Mouse (Mus musculus) kidney, postnatal 14 days (tissue): Measurements from ENCODE around the gene Scarb1.

Experiments used
- DNase-seq: peaks from one replicate; pipeline ENCODE4 v3.0.0; 2022; ENCODE audit warnings: mixed read lengths

The Scarb1 gene

DNA sequence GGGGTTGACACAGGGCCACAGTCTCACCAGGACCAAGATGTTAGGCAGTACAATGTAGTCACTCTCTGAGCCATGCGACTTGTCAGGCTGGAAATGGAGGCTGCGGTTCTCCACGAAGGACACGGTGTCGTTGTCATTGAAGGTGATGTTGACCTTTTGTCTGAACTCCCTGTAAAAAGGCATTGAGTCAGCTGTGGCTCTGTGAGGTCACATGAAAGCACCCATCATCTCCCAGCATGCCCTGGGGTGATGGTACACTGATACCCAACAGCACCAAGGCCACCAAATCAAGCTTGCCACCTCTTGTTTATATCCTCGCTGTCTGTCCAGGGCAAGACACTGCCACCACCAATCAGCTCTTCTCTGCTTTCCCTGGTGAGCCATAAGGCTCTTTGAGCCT lies 37.8 kb downstream of the Scarb1 start:
- no peak for DNase-seq

DNA sequence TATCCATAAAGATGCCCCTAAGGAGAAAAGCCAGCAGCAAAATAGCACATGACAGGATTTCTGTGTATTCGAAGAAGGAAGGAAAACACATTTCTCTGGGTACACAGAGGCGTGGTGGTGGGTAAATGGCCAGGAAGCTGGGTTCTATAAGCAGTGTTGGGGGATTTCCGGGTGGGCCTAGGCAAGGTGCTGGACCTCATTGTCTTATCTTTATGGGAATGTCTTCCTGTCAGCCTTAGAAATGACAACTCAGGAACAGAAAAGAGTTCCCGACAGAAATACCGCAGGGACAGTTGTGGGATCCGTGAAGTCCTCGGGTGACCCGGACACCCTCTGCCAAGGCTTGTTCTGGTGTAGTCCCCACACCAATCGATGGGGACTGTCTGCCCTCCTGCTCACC lies 42.7 kb downstream of the Scarb1 start:
- peak; percentile 34 for DNase-seq

DNA sequence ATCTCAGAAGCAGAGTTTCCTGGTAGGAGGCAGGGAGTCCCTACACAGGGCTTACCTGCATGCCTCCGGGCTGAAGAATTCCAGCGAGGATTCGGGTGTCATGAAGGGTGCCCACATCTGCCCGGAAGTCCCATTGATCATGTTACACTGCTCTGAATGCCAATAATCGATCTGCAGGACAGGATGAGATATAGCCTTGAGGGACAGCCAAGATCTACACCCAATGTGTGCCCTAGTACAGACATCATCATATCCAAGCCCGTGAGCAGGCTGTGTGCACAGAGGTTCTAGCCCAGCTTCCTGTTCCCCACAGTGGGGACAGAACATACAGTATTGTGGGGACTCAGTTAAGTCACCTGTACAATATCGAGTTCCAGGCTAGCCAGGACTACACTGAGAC lies 43.7 kb downstream of the Scarb1 start:
- DNase-seq = no peak

GRCm38 (mm10) chr5:125292951-125293350 lies 47.9 kb downstream of the Scarb1 start:
- no peak for DNase-seq

GRCm38 (mm10) chr5:125291895-125292294 lies 49.0 kb downstream of the Scarb1 start:
- DNase-seq = no peak

DNA sequence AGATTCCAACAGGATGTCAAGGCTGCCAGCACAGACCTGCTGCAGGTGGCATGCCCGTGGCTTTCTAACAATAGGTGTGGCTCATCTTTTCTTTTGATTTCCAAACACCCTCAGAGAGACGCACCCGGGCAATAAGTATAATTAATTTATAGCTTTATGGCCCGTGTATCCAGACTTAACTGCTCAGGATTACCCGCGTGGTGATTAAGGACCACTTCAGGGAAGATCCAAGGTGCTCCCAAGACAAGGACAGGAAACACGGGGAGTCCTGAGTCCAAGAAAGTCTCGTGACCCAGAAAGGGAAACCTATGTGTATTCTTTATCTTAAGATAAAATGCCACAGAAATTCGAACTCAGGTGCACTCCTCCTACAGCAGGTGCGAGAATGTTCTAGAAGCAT lies 49.5 kb downstream of the Scarb1 start:
- no peak for DNase-seq

DNA sequence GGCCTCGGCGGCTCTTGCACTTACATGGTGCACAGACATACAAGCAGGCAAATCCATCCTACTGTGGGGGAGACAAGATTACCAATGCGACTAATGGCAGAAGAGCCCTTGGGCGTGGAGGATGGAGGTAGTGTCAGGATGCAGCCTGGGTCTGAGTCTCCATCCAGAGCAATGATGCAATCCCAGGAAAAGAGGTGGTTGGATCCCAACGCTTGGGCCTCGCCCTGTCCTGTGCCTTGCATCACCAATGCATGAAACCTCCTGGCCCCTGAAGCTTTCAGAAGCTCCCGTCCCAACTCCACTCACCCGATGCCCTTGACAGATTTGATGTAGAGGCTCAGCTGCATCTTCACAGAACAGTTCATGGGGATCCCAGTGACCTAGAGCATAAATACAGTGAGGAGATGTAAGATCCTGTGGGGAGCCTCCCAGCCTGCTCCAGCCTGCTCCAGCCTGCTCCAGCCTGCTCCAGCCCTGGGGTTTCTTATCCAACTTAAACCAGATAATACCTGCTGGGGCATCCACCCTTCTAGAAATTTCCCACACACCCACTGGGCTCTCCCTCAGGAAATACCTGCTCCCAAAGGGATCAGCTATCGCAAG lies 53.7 kb downstream of the Scarb1 start:
- DNase-seq = no peak

DNA sequence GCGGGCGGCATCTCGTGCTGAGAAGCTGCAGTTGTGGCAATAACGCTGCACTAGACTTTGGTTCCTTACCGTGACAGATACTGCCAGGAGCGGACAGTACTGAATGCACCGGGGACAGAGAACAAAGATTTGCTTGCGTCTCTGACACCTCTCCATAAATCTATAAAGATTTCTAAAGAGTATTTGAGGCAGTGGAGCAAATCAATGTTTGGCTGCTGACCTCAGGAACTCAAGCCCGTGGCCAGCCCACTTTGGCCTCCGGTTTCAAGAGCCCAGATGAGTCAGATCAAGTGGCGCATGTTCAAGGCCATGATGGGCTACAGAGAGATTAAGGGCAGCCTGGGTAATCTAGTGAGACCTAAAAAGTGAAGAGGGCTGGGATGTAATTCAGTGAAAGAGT lies 54.8 kb downstream of the Scarb1 start:
- no peak for DNase-seq

GRCm38 (mm10) chr5:125283748-125284640 lies 56.9 kb downstream of the Scarb1 start:
- DNase-seq = peak; percentile 71

DNA sequence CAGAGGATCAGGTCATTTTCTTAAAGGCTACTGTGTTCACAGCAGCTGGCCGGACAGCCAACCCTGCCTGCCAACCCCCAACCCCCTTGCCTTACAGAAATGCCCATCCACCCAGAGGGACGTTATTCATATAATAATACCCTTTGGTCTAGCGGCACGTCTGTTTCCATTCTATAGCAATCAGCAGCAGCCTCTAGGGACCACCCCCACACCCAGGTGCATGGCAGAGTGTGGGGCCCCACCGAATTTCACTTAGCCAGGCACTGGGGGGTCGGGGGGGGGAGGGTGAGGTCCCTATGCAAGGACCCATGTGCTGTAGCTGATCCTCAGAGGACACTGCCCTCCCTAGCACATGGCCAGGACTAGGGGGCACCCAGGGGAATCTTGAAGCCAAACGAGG lies 61.7 kb downstream of the Scarb1 start:
- no peak for DNase-seq

DNA sequence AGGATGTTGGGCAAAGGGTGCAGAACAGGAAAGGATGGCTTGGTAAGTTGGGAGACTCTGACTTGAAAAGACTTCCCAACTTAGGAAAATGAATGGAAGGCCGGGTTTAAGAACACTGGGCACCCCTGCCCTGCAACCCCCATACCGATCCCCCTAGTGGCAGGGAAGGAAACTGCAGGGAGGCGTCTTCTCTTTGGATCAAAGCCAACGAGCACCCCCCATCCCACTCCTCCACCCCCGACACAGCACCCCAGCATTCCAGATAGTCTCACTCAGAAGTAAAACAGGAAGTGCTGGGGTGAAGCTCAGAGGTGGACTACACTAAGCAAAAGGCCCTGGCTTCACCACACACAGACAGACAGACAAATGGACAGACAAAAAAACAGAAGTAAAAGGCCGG lies 62.6 kb downstream of the Scarb1 start:
- no peak for DNase-seq

- no peak for DNase-seq
These were observed 63.6 kb downstream of the Scarb1 start for GRCm38 (mm10) chr5:125277313-125277712.

DNA sequence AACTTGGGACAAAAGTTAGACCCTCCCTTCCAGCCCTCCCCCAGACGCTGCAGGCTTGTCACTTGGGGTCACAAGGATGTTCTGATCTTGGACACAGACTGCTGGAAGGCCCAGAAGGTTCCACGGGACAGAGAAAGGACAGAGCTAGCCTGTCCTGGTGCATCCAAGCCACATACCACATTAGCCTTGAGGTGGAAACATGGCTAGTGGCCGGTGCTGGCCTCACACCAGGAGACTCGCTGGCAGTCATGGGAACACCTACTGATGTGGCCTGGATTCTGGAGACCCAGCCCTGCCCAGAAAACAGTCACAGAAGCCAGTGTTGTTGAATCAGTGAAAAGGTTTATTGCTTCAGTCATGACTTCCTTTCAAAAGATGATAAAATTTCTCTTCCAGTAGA lies 64.1 kb downstream of the Scarb1 start:
- no peak for DNase-seq

GRCm38 (mm10) chr5:125275315-125275714 lies 65.6 kb downstream of the Scarb1 start:
- no peak for DNase-seq

GRCm38 (mm10) chr5:125274773-125275172 lies 66.1 kb downstream of the Scarb1 start:
- no peak for DNase-seq

GRCm38 (mm10) chr5:125274182-125274581 lies 66.7 kb downstream of the Scarb1 start:
- DNase-seq = no peak

DNA sequence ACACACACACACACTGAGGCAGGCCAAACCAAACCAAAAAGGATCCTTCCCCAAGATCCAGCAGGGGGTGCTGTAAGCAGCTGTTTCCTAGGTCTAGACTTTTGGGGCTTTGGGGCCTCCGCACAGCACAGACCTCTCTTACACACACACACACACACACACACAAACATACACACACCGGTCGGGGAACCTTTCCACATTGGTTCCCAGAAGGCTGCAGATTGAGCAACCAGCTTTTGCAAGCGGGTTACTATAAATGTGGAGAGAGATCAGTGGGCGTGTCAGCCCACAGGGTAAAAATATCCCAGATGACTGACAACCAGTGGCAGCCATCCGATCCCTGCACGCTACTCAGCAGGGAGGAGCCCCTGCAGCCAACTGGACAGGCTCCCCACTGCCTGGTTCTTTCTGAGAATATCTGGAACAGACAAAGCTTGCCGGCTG lies 67.2 kb downstream of the Scarb1 start:
- DNase-seq = peak; percentile 54

- no peak for DNase-seq
These were observed 68.5 kb downstream of the Scarb1 start for GRCm38 (mm10) chr5:125272231-125272988.

DNA sequence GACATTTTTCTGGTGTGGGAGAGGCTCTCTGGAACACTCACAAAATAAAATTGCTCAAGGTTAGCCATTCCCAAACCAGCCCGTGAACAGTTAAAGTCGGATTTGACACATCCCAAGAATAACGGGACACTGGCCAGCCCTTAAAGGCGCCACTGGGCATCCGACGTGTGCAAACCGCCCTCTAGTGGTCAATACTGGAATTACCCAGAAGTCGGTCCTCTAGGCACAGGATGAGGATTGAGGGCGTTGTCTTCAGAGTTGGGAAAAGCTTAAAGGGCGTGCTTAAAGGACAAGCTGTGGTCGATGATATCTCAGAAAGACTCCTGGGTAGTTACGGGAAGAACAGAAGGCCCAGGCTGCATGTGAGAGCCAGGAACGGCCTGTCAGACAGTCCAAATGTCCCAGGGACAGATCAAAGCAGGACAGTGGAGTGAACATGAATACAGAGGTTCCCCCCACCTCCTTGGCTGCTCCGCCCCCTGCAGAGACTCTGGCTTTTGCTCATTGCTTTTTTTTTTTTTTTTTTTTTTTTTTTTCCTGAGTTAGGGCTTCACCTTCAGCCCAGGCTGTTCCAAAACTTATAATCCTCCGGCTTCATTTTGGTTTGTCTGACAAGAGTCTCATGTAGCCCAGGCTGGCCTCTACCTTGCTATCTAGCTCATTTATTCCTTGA lies 69.2 kb downstream of the Scarb1 start:
- peak; percentile 89 for DNase-seq

DNA sequence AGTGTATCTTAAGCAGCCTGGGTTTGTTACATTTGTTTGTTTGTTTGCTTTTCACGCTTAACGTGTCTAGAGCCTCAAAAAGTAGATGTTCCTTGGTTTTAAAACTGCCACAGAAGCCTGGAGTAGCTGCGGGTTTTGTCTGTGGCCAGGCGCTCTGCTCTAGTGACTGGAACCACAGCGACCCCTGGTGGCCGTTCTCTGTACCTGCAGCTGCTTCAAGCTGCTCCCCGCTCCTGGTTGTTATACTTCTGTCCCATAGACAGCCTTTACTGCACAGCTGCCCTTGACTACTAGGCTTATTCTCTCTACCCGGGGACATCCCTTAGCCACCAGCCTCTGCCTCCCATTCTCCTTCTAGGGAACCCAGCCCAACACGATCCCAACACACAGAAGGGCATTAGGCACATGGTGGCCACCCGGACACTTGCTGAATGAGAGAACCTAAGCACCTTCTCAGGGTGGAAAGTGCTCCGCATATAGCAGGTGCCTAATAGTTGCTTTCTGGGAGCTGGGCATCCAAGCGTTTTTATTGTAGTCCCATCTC lies 70.2 kb downstream of the Scarb1 start:
- peak; percentile 75 for DNase-seq

GRCm38 (mm10) chr5:125269836-125270235 lies 71.1 kb downstream of the Scarb1 start:
- no peak for DNase-seq

DNA sequence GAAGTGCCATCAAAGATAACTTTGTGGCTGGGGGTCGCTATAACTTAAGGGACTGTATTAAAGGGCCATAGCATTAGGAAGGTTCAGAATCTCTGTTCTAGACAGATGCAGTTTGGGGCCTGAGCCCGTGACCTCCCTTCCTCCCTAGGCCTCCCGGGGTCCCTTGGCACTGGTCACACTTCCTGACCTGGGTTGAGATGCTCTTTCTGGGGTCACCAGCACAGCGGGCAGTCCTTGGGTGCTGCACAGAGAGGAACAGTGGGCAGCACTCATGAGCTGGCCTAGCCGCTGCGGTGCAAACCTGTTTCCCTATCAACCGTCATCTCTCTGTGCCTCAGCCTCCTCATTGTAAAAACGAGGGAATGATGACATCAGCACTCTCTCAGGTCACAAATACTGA lies 71.5 kb downstream of the Scarb1 start:
- DNase-seq = no peak
